Mouse (Mus musculus) right cerebral cortex, adult 2 months (tissue): ENCODE data around the gene Mms19.
A peak's percentile ranks its signal among the peaks of the same experiment; 100 is the strongest.
"Not testable (repeated sequence)": the region's sequence is repeated elsewhere in the genome, so short reads cannot be mapped to it uniquely, and the experiment has no call there.

Experiments
- DNase-seq, 2 experiments: peaks; one replicate each; pipeline ENCODE4 v3.0.0; 2021 to 2022; ENCODE audit warnings: low spot score in 2 of 2

Gene Mms19

GRCm38 (mm10) chr19:41933179-41934086 lies 47.5 kb downstream of the Mms19 start, which contains the start of the genes Exosc1 and Zdhhc16:
Gene Exosc1 (minus strand): TSS chr19:41933423.
Gene Zdhhc16 (plus strand): TSS chr19:41933480.
- peak; percentile 100 for DNase-seq

- peak in 1 of 2 experiments; percentile 29 for DNase-seq
Observed at GRCm38 (mm10) chr19:41932686-41933085, 48.3 kb downstream of the Mms19 start.

- no peak for DNase-seq
Observed at GRCm38 (mm10) chr19:41920412-41921067, 60.4 kb downstream of the Mms19 start.

GRCm38 (mm10) chr19:41919471-41919870 lies 61.5 kb downstream of the Mms19 start:
- DNase-seq, result no peak

- DNase-seq, result no peak
Observed at GRCm38 (mm10) chr19:41916853-41917252, 64.1 kb downstream of the Mms19 start.

GRCm38 (mm10) chr19:41915294-41915693 lies 65.7 kb downstream of the Mms19 start:
- DNase-seq, result no peak

- not testable (repeated sequence) for DNase-seq
Observed at GRCm38 (mm10) chr19:41914592-41914882, 66.4 kb downstream of the Mms19 start.

- peak in 1 of 2 experiments; percentile 21 for DNase-seq
Observed at GRCm38 (mm10) chr19:41913774-41914591, 67.0 kb downstream of the Mms19 start.

- DNase-seq, result peak; percentile 36 to 42
Observed at GRCm38 (mm10) chr19:41912121-41913080, 68.6 kb downstream of the Mms19 start.

GRCm38 (mm10) chr19:41911178-41912073 lies 69.5 kb downstream of the Mms19 start, which contains the start of gene Pgam1:
Gene Pgam1 (plus strand): TSS chr19:41911923.
- DNase-seq, result peak; percentile 94 to 96

GRCm38 (mm10) chr19:41910396-41910795 lies 70.6 kb downstream of the Mms19 start:
- DNase-seq, result no peak

GRCm38 (mm10) chr19:41908736-41909135 lies 72.2 kb downstream of the Mms19 start:
- no peak for DNase-seq

GRCm38 (mm10) chr19:41907079-41907760 lies 73.7 kb downstream of the Mms19 start:
- no peak for DNase-seq

GRCm38 (mm10) chr19:41906311-41907078 lies 74.5 kb downstream of the Mms19 start:
- DNase-seq, result no peak

- no peak for DNase-seq
Observed at GRCm38 (mm10) chr19:41905246-41905645, 75.7 kb downstream of the Mms19 start.

- no peak for DNase-seq
Observed at GRCm38 (mm10) chr19:41902848-41903593, 77.9 kb downstream of the Mms19 start.

GRCm38 (mm10) chr19:41901696-41902095 lies 79.3 kb downstream of the Mms19 start:
- DNase-seq, result no peak
